Mouse (Mus musculus) CD4-positive, CD25-positive, alpha-beta regulatory T cell, adult 4 months (primary cell): Measurements from ENCODE around the gene Ubqln4. TPM values are rescaled to one million over a fixed set of nuclear protein-coding genes. Genes with fewer than 3 reads are reported as not detected.
A peak's percentile ranks its signal among the peaks of the same experiment; 100 is the strongest.
"Not testable (repeated sequence)": the region's sequence is repeated elsewhere in the genome, so short reads cannot be mapped to it uniquely, and the experiment has no call there.

Experiments used
- ATAC-seq: one replicate; pipeline ENCODE4 v1.8.0; 2017
- polyA plus RNA-seq, 2 experiments: library from polyadenylated mRNA; unstranded; fragments of 100-300 nt; shearing (Covaris generic); gene quantifications; one replicate each; pipeline ENCODE4 v1.2.1; 2017

The Ubqln4 gene
- polyA plus RNA-seq, 2 experiments from 2014 or later, result 11.9 to 12.0 TPM

- ATAC-seq, result not testable (repeated sequence)
These were observed 52.1 kb downstream of the Ubqln4 start, which contains the start of gene Arhgef2 for GRCm38 (mm10) chr3:88605666-88606065. Gene Arhgef2 (plus strand): TSS chr3:88605966.

DNA sequence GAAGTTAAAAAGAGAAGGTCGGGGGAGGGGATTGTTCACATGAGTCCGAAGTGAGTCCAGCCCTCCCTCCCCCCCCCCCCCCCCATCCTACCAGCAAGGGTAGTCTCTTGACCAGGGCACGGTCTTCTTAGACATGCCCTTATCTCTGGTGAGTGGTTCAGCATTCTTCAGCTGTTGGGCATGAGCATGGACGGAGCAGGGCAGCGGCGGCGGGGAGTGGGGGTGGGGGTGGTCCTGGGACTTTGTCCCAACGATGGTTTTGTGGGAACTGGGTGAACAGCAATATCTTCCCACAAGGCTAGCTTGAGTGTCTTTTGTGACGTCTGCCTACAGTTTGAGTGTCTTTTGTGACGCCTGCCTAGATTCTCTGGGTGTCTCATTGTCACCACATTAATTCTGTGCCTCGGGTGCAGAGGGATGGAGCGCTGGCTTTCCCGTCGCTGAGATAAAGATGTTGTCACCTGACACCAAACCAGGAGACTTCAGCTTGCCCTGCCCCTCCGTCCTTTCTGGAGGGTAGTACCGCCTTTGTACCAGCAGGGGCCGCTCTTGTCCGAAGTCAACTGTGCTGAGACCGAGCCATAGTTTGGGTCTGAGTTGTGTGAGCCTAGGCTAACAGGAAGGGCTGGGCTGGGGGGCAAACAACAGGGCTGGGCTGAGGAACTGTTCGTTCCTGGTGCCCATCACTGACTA is 53.7 kb downstream of the Ubqln4 start:
- peak; percentile 96 for ATAC-seq

DNA sequence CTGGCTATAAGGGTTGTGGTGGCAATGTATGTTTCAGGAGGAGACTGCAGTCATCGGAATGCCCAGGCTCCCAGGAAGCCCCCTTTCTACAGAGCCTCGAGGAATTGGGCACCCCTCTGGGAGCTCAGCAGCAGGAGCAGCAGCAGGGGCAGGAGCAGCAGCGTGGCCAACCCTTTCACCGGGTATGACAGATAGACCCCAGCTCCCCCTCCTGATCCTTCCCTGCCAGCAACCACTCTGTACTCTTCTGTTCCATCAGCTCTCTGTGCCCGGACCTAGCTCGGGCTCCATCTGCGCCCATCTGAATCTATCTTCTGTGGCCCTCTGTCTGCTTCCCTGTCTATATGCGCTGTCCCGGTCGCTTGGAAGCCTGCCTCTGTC is 54.2 kb downstream of the Ubqln4 start:
- ATAC-seq, result no peak

DNA sequence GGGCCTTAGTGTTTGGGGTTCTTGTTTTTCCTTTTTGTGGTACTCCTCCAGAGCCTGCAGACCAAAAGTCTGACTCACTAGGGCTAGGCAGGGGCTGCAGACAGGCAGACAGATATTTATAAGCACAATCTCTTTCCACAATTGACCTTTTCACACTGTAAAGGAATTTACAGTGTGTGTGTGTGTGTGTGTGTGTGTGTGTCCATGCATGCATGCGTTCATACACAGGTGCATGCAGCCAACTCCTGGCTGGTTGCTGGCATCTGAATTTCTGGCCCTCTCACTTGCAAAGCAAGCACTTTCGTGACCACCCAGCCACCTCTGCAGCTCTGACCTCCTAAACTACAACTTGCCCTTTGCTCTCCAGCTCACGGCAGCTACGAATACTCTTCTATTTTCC is 55.5 kb downstream of the Ubqln4 start:
- ATAC-seq, result no peak

DNA sequence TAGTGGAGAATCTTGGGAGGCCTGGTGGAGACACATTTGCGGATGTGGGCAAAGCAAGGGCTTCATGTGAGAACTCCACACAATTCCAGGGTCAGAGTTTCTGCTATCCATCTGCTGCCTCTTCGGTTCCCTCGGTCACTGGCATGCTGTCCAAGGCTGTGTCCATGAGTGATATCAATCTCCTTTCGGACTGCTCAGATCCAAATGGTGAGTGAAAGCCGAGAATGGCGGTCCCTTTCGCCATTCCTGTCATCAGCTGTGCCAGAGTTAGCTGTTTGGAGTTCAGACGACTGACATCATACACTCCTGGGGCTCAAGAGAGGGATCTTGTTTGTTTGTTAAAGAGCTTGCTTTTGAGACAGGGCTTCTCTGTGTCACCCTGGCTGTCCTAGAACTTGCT is 60.9 kb downstream of the Ubqln4 start:
- no peak for ATAC-seq

DNA sequence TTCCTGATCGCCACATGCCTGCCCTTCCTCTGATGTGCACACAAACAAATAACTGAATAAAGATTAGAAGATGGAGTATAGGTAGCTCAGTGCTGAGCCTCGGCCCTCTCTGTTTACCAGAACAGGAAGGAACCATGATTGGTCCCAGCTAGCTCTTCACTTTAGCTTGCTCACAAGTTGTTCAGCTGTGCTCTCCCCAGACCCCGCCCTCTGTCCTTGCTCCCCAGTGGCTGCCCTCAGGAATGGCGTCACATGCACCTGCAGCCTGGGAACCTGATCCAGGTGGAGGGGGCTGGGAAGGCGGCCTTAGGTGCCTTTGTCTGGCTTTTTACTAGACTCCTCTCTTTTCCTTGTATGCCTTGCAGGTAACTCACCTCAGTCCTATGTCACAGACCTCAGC is 61.6 kb downstream of the Ubqln4 start:
- no peak for ATAC-seq

- no peak for ATAC-seq
These were observed 62.4 kb downstream of the Ubqln4 start for GRCm38 (mm10) chr3:88615902-88616391.

- no peak for ATAC-seq
These were observed 63.5 kb downstream of the Ubqln4 start for GRCm38 (mm10) chr3:88616951-88617500.

GRCm38 (mm10) chr3:88618074-88618871 is 64.7 kb downstream of the Ubqln4 start:
- ATAC-seq, result no peak

Other genes with a start within 250 kb of the Ubqln4 start
- 100 to 1,000 TPM; 370 to 504 TPM for gene Glmp, start 228.7 kb upstream of the Ubqln4 start, polyA plus RNA-seq
- gene Tmem79, start 217.6 kb upstream of the Ubqln4 start, polyA plus RNA-seq, result 1 to 10 TPM; 1.1 to 2.2 TPM
- gene Smg5, start 217.5 kb upstream of the Ubqln4 start, polyA plus RNA-seq, result 10 to 100 TPM; 24.2 to 34.9 TPM
- not detected for gene Paqr6, start 189.2 kb upstream of the Ubqln4 start, polyA plus RNA-seq
- gene Bglap3, start 181.0 kb upstream of the Ubqln4 start, polyA plus RNA-seq, result not detected
- gene Bglap2, start 175.1 kb upstream of the Ubqln4 start, polyA plus RNA-seq, result not detected
- not detected for gene Bglap, start 169.3 kb upstream of the Ubqln4 start, polyA plus RNA-seq
- 10 to 100 TPM; 37.2 to 52.9 TPM for gene Pmf1, start 143.4 kb upstream of the Ubqln4 start, polyA plus RNA-seq
- gene Slc25a44, start 128.6 kb upstream of the Ubqln4 start, polyA plus RNA-seq, result 10 to 100 TPM; 17.5 to 18.5 TPM
- 10 to 100 TPM; 17.6 to 32.8 TPM for gene Sema4a, start 92.6 kb upstream of the Ubqln4 start, polyA plus RNA-seq
- 1 to 10 TPM; 5.0 to 5.1 TPM for gene Lmna, start 43.8 kb upstream of the Ubqln4 start, polyA plus RNA-seq
- 1 to 10 TPM in 1 of 2 experiments, under 1 TPM in 1; 0.60 to 1.5 TPM for gene Mex3a, start 21.4 kb upstream of the Ubqln4 start, polyA plus RNA-seq
- gene Rab25, start 5.5 kb upstream of the Ubqln4 start, polyA plus RNA-seq, result not detected
- gene Lamtor2, start 684 bp upstream of the Ubqln4 start, polyA plus RNA-seq, result 100 to 1,000 TPM; 197 to 234 TPM
- gene Ssr2, start 22.1 kb downstream of the Ubqln4 start, polyA plus RNA-seq, result 100 to 1,000 TPM; 160 to 161 TPM
- 10 to 100 TPM; 36.5 to 48.6 TPM for gene Arhgef2, start 52.2 kb downstream of the Ubqln4 start, polyA plus RNA-seq
- under 1 TPM in 1 of 2 experiments, not detected in 1; 0.26 TPM for gene Rxfp4, start 99.4 kb downstream of the Ubqln4 start, polyA plus RNA-seq
- gene Khdc4, start 132.0 kb downstream of the Ubqln4 start, polyA plus RNA-seq, result 10 to 100 TPM; 49.8 to 50.2 TPM
- 10 to 100 TPM; 28.1 to 36.1 TPM for gene Rit1, start 163.1 kb downstream of the Ubqln4 start, polyA plus RNA-seq
- 100 to 1,000 TPM in 1 of 2 experiments, 10 to 100 TPM in 1; 82.0 to 119 TPM for gene Syt11, start 221.4 kb downstream of the Ubqln4 start, polyA plus RNA-seq